Mouse (Mus musculus) mouse embryonic stem cell (cell line): ENCODE measurements at regions not wholly inside any gene's neighbourhood (a gene's known extent, or its start where the extent isn't known, plus 50 kb on each side); places are given as distances from the start of the nearest gene placed in this dataset.
"Not testable (repeated sequence)": the region's sequence is repeated elsewhere in the genome, so short reads cannot be mapped to it uniquely, and the experiment has no call there.

Source experiments
- in situ Hi-C, 2 experiments: fragments of 300-500 bp; cut with MboI; formaldehyde crosslinking; loops; 1 replicate in 1 of 2; 3 replicates in 1 of 2; pipeline ENCODE4 v1.14.3; 2019 to 2020; ENCODE audit warnings: low sequenced_read_pairs in 2 of 2, low pct_unique_long_range_greater_than_20kb in 1 of 2, mixed read lengths in 1 of 2; ENCODE audit not compliant: unreplicated experiment in 1 of 2

DNA sequence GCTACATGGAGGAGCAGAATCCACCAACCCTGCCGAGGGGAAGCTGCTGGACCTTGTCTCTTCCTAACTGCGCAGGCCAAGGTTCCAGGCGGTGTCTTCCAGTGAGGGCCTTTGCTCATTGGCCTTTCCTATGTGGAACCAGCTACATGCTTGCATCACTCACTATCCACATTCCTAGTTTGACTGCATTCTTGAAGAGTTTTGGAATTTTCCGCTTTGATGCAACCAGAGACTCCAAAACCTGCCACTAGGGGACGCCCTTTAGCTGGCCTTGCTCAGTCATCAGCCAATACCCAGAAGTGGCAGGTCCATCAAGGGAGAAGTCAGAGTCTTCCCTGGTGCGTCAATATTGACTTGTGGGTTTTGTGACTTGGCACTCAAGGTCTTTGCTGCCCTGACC is 112.8 kb upstream of the Zfp706 start:
- in situ Hi-C loops: no loop called here

DNA sequence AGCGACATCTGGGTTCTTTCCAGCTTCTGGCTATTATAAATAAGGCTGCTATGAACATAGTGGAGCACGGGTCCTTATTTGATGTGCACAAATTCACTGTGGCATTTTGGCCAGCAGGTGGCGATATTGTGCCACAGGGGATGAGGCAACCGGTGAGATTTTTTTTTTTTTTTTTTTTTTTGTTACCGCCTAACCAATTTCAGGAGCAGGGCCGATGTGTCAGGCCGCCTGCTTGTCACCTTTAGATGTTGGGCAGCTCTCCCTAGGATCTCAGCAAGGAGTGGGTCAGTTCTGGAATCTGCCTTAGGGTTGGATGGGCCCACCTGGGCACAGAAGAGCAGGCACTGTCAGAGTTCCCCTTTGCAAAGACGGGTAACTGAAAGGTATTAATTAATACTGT is 106.5 kb upstream of the Zfp706 start:
- in situ Hi-C loops: no loop called here

DNA sequence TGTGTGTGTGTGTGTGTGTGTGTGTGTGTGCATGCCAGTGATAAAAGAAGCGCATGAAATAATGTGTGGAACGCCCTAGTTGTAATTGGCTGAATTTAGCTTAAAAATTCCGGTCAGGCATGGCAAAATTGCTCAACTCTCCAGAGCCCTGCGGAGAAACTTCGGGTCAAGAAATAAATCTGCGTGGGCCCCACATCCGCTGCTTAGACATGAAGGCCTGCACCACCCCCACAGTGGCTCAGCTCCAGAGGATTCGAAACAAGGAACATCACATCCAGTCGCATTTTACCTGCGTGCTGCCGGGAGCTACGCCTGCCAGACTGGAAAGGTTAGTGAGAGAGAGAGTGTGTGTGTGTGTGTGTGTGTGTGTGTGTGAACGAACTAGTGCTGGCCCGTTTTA is 102.9 kb upstream of the Zfp706 start:
- in situ Hi-C loops: no loop called here

DNA sequence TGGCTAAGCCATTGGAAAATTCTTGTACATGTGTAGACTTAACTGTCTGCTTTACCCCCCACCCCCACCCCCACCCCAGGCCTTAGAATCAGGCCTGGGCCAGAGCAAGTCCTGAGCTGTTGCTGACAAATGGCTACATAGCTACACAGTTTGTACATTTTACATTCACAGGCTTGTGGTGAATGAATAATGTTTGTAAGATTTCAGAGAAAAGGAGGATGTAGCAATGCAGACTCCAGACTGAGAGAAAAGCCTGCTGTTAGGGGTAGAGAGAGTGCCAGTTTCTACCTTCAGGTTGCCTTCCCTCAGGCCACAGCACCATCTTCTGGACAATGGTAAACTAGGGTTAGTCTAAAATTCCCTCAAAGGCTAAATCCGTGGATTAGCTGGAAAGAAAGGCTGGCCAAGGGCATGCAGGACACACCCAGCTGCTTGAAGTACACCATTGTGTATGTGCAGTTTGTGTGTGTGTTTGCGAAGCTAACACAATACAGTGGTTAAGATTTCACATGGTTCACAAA is 94.5 kb upstream of the Zfp706 start:
- in situ Hi-C loops: no loop called here

DNA sequence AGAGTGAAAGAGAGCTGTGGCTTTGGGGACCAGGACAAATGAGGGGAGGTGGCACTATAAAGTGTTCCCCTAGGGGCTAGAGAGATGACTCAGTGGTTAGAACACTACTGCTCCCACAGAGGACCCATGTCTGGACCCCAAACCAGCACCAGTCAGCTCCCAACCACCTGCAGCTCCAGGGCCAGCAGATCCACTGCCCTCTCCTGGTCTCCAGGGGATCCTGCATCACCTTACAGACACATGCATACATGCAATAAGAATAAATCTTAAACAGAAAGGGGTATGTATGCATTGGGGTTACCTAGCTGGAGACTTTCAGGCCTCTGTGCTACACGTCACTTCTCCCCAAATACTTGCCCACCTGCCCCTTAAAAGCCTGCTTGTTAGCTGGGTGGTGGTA is 93.8 kb upstream of the Zfp706 start:
- in situ Hi-C loops: no loop called here

DNA sequence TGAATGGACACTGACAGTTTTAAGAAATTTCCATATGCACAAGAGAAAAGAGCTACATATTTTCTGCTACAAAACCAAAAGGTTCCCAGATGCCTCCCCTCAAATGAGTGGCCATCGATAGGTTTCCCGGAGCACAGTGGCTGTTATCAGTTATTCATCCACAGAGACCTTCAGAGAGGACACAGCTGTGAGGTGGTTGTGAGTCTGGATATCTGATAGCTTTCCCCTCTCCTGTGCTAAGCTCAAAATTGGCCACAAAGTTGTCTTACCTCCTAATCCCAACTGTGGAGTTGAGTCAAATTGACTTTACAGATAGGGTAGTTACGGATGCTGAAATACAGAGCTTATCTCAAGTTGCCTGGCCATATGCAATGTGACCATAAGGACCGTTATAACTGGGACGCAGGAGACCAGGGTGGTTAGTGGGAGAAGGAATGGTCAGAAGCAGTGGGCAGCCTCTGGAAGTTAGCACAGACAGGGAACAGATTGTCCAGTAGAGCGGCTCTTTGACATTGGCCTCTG is 93.3 kb upstream of the Zfp706 start:
- in situ Hi-C loops: no loop called here

DNA sequence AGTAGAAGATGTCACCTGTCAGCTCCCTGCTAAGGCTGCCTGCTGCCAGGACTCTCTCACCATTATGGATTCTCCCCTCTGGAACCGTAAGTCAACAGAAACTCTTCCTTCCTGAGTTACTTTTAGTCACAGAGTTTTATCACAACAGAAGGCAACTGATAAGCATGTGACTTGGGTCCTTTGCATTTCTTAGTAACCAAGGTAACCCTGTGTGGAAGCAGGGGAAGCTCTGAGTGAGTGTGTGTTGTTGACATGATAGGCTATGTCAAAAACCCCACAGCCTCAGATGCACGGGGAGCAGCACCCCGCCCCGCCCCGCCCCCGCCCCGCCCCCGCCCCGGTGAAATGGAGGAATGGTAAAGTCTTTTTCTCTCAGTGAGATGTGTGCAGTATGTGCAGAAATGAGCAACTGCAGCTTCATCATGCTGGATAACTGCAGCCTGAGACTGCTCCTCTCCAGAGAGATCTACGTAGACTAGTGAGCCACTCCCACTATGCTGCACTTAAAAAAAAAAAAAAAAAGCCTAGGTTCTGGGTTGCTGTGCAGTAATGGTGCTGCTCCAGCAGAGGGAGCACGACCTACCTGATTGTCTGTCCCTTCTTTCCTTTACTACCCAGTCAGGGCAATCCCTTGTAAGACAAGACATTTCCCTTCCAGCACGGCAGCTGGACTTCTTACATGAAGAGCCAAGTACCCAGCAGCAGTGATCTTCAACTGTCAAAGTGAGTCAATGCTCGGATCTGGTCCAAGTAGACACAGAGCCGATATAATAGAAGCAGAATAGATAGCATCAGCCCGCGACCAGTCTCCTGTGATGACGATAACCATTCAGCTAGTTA is 92.6 kb upstream of the Zfp706 start:
- in situ Hi-C loops: no loop called here

DNA sequence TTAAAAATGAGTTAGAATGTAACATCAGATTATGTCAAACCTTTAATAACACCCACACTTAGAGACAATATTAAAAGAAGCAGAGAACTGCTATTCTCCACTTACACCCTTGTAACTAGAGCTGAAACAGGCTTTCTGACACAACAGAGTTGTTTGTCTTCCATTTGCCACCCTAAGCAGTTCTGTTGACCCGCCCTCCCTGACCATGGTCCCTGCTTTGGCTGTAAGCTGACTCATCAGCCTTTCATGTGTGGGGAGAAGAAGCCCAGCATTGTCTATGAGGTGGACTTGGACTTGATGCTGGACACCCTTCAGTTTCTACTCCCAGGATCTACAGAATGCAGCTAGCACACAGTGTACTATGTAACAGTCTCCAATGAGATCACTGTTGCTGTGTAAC is 91.6 kb upstream of the Zfp706 start:
- in situ Hi-C loops: no loop called here

DNA sequence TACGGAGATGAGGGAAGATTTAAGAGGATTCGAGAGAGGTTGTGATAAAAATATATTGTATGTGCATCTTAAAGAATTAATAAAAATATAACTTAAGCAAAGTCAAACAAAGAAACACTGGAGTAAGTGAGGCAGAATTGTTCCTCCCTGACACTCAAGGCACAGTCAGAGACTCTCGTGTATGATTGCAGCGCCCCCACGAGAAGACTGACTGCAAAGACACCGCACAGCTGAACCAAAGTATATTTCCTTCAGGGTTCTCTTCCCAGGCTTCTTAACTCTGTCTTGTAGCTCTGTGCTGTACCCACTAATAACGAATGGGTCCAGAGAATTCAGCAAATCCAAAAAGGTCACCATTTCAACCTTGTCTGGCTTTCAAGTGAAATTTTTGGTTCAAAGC is 89.9 kb upstream of the Zfp706 start:
- in situ Hi-C loops: no loop called here

DNA sequence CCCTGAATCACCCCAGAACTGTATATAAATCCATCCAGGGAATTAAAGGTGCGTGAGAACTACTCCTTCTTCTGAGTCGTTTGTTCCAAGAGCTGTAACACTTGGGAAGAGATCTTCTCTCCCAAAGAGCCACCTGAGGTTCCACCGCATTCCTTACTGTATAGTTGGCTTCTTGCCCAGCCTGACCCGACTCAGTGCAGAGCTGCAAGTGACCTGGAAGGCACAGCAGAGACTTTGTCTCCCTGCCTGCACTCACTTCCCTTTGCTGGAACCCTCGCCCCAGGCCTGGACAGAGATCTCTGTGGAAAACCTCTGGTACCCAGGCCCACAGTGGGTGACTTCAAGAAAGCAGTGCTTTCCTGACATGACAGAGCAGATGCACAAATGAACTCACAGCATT is 83.6 kb upstream of the Zfp706 start:
- in situ Hi-C loops: not testable (repeated sequence)

DNA sequence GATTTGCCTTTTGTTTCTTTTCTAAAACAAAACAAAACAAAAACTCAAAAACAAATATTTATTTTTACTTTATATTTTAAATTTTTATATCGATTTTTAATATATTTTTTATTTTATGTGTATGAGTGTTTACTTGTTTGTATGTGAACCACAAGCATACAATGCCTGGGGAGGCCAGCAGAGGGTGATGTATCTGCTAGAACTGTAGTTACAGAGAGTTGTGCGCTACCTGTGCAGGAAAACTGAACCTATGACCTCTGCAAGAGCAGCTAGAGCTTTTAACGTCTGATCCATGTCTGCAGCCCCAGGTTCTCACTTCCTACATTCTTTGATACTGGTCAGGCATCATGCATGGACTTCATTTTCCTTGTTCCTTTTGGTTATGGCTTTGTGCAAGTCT is 76.2 kb upstream of the Zfp706 start:
- in situ Hi-C loops: loop anchor here in 1 of 2 experiments (10.0 kb wide), 1 partner anchor 79 kb away; the partner anchor contains the start of gene Zfp706

DNA sequence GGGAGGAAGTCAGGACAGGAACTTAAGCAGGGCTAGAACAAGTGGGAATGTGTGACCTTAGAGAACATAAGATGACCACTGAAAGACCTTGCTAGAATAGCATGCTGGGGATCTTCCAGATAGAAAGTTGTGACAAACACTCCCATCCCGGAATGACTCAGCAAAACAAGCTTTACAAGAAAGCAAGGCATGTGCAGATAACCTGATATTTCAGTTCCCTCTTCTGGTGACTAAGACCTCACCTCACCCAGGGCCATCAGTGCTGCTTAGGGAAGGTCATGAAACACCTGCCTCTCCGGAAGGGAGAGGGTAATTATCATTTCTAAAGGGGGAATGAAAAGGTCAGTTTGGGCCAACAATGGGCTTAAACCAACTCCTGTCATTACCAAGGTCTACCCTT is 74.3 kb upstream of the Zfp706 start:
- in situ Hi-C loops: loop anchor here in 1 of 2 experiments (10.0 kb wide), 1 partner anchor 77 kb away; the partner anchor contains the start of gene Zfp706

DNA sequence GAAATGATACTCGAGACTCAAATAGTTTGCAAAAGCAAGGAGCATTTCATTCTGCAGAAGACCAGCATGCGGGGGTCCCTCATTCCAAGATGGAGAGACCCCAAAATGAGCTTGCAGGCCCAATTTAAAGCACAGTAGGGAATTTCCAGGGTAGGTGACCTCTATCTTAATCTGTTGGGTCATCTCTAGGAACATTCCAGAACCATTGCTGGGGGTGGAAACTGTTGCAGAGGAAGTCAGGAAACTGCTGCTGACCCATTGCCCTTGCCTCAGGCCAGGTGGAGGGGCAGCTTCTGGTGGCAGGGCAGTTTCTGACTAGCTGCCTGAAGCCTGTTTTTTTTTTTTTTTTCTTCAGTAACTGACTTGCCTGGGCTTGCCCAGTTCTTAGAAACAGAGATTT is 73.4 kb upstream of the Zfp706 start:
- in situ Hi-C loops: loop anchor here in 1 of 2 experiments (10.0 kb wide), 1 partner anchor 76 kb away; the partner anchor contains the start of gene Zfp706

DNA sequence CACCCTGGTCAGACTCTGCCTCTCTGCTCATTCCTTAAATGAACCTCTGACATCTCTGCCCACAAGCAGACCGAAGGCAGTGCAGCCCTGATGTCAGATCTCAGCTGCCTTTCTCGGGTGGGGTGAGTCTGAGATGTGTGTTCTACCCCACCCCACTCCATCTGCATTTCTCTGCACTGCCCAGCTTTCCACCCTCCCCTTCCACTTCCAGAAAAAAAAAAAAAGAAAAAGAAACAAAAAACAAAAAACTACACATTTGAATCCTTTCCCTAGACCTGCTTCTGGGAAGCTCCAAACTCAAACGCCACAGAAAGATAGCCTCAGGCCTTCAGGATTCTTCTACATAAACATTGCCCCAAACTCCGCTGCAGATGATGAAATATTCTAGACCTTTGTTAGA is 72.8 kb upstream of the Zfp706 start:
- in situ Hi-C loops: loop anchor here in 1 of 2 experiments (10.0 kb wide), 1 partner anchor 76 kb away; the partner anchor contains the start of gene Zfp706

DNA sequence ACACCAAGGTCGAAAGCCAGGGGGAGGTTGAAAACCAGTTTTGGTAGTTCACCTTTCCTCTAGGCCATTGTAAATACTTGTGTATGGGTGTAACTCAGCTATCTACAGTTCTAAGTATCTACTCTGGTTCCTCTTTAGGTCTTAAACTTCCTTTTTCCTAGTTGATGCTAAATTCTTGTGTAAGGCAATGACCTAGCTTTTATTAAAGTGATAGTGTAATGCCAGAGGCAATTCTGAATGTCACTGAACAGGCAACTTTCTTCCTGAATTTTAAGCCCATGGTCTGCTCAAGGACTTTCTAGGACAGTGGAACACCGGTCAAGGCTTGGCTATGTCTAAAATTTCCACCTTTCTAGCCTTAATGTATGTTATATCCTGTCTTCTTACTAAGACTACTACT is 66.6 kb upstream of the Zfp706 start:
- in situ Hi-C loops: not testable (repeated sequence)

DNA sequence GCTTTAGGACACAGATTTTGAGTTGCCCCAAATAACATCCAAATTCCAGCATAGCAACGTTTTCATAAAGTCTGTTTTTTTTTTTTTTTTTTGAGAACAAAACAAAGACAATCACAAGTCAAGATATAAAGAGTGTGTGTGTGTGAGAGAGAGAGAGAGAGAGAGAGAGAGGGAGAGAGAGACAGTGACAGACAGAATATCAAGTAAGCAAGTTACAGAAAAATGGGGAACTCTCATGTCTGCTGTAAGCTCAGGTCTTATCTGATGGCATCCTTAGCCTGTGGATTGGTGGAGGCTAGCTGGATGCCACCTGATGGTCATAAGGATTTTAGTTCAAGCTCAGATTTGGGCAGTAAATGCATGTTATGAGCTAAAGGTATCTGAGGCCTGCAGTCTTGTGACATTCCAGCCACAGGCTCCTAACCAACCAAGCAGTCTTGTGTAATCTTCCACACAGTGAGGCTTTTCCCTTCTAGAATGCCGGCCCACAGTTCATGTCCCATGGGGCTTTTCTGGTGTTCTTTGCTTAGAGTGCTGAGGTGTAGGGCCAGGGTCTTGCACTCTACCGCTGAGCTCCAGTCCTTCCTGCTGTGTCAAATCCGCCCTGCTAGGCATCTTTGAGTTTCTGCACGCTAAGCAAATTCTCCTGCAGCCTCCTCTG is 64.8 kb upstream of the Zfp706 start:
- in situ Hi-C loops: no loop called here

DNA sequence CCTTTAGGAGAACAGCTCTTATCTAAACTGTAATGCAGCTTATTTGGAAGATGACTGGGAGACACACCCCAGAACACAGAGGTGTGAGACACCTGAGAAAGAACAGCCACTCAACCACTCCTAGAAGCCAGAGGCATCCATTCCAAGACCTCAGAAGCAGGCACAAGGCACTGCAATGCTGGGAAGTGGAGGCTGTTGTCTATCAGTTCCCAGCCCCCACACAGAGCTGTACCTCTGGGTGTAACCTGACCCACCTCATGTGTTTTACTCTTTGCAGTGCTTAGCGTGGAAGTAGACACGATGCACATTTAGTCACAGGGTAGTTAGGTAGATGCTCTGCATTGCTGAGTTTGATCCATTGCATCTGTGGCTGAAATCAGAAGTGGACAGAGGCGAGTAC is 62.6 kb upstream of the Zfp706 start:
- in situ Hi-C loops: no loop called here

DNA sequence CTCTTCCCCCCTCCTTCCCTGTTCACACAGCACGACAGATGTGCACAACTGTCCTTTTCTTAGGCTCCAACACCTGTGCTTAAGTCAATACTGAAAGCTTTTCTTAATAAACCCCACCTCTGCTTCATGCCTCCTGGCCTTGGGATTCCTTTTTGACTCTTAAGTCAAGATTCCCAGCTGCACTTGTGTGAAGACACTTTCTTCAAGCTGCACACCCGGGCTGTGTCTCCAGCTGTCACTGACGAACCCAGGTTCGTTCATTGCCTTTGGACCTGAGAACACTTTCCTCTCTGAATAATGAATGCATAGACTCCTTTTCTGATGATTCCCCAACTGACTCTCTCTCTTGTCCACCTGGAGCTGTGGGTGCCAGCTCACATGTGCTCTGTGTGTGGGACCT is 59.8 kb upstream of the Zfp706 start:
- in situ Hi-C loops: no loop called here

DNA sequence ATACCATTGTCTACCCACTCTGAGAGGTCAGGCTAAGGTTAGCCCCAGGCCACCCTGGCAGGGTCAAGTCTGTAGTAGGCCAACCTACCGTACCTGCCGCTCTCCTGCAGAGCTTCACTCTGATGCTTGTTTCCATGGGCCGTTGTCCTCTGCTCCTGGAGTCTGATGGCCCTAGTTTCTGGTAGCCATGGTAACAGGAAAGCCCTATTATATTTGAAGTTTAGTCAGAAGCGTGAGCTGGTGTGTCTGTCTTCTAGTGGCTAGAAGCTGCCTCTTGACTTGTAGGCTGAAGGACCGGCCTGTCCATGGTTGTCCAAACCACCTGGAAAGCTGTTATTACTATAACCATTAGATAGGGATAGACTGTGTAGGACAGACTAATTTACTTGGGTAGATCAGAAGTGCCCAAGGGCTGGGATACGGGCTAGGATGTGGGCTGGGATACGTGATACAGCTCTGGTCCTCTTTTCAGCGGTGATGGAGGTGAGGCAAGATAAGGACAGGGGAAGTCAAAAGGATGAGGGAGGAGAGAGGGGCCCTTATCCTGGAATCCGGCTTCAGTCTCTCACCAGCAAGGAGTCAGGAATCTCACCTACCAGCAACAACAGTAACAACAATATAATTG is 58.5 kb upstream of the Zfp706 start:
- in situ Hi-C loops: no loop called here
